Mouse (Mus musculus): Measurements from ENCODE around the gene Cd79b. TPM values are rescaled to one million over a fixed set of nuclear protein-coding genes. Genes with fewer than 3 reads are reported as not detected.
"Not testable (repeated sequence)": the region's sequence is repeated elsewhere in the genome, so short reads cannot be mapped to it uniquely, and the experiment has no call there.

Gene Cd79b
- polyA plus RNA-seq (2015; fragmentation: Nextera tagmentation; extraction: Ambion mirVana), result 1.6 and 2.9 TPM in 2 replicates

DNA sequence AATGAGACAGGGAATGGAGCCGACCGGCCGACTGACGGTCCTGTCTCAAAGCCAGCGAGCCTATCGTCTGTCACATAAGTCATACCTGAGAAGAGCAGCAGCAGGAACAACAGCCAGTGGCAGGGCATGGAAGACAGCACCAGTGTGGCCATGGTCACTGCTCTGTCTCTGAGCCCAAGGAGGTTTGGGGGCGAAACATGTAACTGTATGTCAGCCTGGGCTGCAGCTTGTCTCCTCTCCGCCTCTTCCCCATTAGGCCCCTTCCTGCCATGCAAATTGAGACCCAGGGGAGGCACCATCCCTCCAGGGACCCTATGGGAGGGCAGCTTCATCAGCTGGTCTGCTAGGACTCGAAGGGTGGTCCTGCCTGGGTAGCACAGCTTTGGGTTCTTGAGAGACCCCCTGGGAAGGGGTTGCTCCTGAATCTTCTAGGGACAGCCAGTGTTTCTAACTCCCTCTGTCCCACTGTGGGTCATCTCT lies at the start of gene Cd79b:
Cd79b (minus strand) TSS at position 430 of the 480 bp plus-strand sequence.
- Histone ChIP-seq H3K4me2 (replicated peaks) (peak within 1 kb of the TSS; percentile 25), H3K9ac (no peak within 1 kb of the TSS), H3K4me1 (peaks cover 54% of the 10 kb centered on the region), H3K36me3 (no peaks in the 10 kb centered on the region), H3K4me3 (no peak within 1 kb of the TSS), H3K27me3 (no peaks in the 10 kb centered on the region), H3K27ac (peak within 1 kb of the TSS; percentile 55; the same call in 1 of the 2 replicates), H3K9me3 (no peaks in the 10 kb centered on the region)
- no peak for ATAC-seq (ENCODE audit: low FRiP score, low read depth)
- 27% methylated on average over 9 of the region's 9 CpGs for WGBS

DNA sequence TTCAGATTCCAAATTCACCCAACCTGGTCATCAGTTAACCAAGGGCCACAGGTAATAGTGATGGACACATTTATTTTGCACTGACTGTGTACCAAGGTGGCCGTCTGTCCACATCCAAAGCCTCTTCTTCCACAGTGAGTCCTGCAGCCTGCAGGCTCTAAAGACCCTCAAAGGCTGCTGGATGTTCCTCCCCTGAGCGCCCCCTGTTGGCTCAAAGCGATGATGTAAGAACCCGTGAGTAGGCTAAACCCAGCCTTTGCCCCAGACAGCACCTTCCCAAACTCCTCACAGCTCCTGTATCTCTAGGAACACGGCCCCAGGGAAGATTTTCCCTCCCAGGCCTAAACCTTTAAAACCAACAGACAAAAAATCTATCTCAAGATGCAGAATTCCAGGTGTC lies 44.8 kb upstream of the Cd79b start:
- Histone ChIP-seq H3K27ac (no peak overlapping the region), H3K36me3 (no peaks in the 10 kb centered on the region), H3K27me3 (no peaks in the 10 kb centered on the region), H3K9ac (no peak overlapping the region), H3K4me3 (no peak overlapping the region), H3K9me3 (no peaks in the 10 kb centered on the region), H3K4me1 (no peaks in the 10 kb centered on the region), H3K4me2 (replicated peaks) (no peak overlapping the region)
- no peak for ATAC-seq (ENCODE audit: low FRiP score, low read depth)
- WGBS, result 16% methylated on average over 5 of the region's 5 CpGs

DNA sequence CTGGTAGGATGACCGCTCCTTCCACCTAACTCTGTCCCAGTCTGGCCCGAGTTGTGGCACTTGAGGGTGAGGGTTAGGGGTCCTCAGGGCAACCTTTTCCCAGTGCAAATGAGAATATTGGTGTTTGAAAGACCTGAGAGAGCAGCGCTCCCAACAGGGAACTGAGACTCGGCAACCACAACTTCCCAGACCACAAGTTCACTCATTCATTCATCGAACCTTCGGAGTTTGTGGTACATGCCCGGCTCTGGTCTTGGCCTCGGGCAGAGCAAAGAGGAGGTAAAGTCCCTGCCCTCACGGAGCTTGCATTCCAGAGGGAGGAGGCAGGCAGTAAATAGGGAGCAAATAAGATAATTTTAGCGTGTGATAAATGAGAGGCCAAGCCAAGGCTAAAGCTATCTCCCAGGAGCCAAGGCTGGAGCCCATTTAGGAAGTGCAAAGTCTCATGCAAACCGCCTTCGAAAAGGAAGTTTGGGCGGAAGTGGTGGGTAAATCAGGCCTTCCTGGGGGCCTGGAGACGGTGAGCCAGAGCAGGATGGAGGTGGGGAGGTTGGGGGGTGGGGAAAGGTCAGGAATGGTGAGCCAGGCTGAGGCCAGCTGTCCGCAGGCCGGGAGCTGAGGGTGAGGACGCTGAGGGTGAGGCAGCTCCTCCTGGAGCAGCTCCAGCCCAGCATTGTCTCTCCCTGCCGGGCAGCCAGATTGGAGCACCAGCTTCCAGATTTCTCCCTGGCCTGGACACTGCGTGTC lies 41.0 kb upstream of the Cd79b start:
- no peaks in the 10 kb centered on the region for H3K36me3 ChIP-seq
- no peak overlapping the region for H3K27ac ChIP-seq
- no peaks in the 10 kb centered on the region for H3K27me3 ChIP-seq
- no peak overlapping the region for H3K4me3 ChIP-seq
- H3K4me1 ChIP-seq, result peaks cover 6% of the 10 kb centered on the region; the same call in 1 of the 2 replicates
- H3K4me2 ChIP-seq (replicated peaks), result no peak overlapping the region
- H3K9me3 ChIP-seq, result no peaks in the 10 kb centered on the region
- no peak overlapping the region for H3K9ac ChIP-seq
- WGBS, result 63% methylated on average over 19 of the region's 19 CpGs
- ATAC-seq (ENCODE audit: low FRiP score, low read depth), result no peak

DNA sequence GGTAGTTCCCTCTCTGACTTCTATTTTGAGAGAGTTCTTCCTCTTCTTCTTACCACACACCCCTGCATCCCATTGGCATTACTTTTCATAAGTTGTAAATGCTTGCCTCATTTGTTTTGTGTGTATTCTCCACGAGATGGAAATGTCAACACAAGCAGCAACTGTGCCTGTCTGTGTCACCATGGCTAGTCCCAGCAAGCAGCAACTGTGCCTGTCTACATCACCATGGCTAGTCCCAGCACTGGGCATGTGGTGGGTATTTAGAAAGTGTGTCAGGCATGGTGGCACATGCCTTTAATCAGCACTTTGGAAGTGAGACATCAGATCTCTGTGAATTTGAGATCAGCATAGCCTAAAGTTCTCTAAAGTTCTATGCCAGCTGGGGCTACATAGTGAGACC lies 39.6 kb upstream of the Cd79b start:
- WGBS, result 67% methylated on average over 1 of the region's 1 CpGs
- no peak for ATAC-seq (ENCODE audit: low FRiP score, low read depth)
- Histone ChIP-seq H3K4me2 (replicated peaks) (no peak overlapping the region), H3K27ac (no peak overlapping the region), H3K4me3 (no peak overlapping the region), H3K9ac (no peak overlapping the region), H3K36me3 (no peaks in the 10 kb centered on the region), H3K4me1 (peaks cover 6% of the 10 kb centered on the region; the same call in 1 of the 2 replicates), H3K27me3 (no peaks in the 10 kb centered on the region), H3K9me3 (no peaks in the 10 kb centered on the region)

DNA sequence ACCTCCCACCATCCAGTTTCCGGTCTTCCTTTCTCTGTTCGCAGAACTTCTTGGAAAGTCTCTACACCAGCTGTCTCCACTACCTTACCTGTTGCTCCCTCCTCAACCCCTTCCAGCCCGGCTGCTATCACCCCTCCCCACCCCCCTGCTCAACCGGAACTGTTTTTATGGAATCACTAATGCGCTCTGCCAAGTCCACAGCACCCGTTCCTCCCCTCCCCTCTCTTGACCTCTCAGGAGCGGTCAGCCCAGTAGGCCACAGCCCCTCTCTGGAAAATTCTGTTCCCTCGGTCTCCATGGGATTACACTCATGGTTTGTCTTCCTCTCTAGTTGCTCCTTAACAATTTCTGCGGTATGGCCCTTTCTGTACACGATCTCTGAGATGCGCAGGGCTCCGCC lies 38.6 kb upstream of the Cd79b start, which contains the start of gene Scn4a:
Scn4a (minus strand) TSS at position 101 of the 400 bp plus-strand sequence.
- H3K4me3 ChIP-seq, result no peak within 1 kb of the TSS
- no peak for ATAC-seq (ENCODE audit: low FRiP score, low read depth)
- 86% methylated on average over 12 of the region's 12 CpGs for WGBS

DNA sequence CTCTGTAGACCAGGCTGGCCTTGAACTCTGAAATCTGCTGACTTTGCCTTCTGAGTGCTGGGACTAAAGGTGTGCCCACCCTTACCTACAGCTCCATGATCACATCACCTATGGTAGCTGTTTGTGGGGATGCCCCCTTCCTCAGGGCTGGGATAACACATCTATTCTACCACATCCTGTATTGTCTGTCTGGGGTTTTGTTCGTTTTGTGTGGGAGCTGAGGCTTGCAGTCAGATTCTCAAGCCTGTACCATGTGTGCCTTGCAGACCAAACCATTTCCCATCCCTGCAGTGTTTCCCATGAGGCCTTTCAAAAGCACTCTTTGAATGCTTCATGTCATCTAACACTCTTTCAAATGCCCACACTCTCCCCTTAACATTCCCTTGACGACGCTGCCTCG lies 37.4 kb upstream of the Cd79b start:
- no peak overlapping the region for H3K4me3 ChIP-seq
- no peak for ATAC-seq (ENCODE audit: low FRiP score, low read depth)
- no peak overlapping the region for H3K4me2 ChIP-seq (replicated peaks)
- H3K9ac ChIP-seq, result no peak overlapping the region
- H3K27ac ChIP-seq, result no peak overlapping the region
- H3K36me3 ChIP-seq, result no peaks in the 10 kb centered on the region
- H3K27me3 ChIP-seq, result no peaks in the 10 kb centered on the region
- no peaks in the 10 kb centered on the region for H3K9me3 ChIP-seq
- 64% methylated on average over 4 of the region's 4 CpGs for WGBS
- H3K4me1 ChIP-seq, result peaks cover 6% of the 10 kb centered on the region; the same call in 1 of the 2 replicates

More for the DNA sequence above, 38.6 kb upstream of the Cd79b start, which contains the start of gene Scn4a:
- Histone ChIP-seq H3K4me1 (peaks cover 6% of the 10 kb centered on the region; the same call in 1 of the 2 replicates), H3K36me3 (no peaks in the 10 kb centered on the region), H3K4me2 (replicated peaks) (no peak within 1 kb of the TSS), H3K9ac (no peak within 1 kb of the TSS), H3K27ac (no peak within 1 kb of the TSS), H3K9me3 (no peaks in the 10 kb centered on the region), H3K27me3 (no peaks in the 10 kb centered on the region)

DNA sequence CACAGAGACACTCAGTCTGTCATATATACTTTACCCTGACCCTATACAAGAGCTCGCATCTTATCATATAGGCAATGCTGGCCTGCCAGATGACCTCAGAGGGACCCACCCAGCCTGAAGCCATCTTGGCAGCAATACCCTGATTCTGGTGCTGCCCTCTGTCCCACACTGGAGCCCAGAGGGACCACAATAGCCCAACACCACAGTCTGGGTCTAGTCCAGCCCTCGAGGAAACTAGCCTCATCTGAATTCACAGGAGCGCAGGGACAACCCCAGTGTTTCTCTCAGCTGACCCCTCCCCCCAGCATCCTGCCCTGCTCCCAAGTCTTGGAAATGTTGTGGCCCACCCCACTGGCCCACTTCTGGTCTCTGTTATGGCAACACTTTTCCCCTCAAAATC lies 36.7 kb upstream of the Cd79b start:
- Histone ChIP-seq H3K27ac (no peak overlapping the region), H3K9ac (no peak overlapping the region), H3K9me3 (no peaks in the 10 kb centered on the region), H3K36me3 (no peaks in the 10 kb centered on the region), H3K27me3 (no peaks in the 10 kb centered on the region), H3K4me3 (no peak overlapping the region), H3K4me2 (replicated peaks) (no peak overlapping the region), H3K4me1 (peaks cover 6% of the 10 kb centered on the region; the same call in 1 of the 2 replicates)
- 63% methylated on average over 3 of the region's 3 CpGs for WGBS
- no peak for ATAC-seq (ENCODE audit: low FRiP score, low read depth)

DNA sequence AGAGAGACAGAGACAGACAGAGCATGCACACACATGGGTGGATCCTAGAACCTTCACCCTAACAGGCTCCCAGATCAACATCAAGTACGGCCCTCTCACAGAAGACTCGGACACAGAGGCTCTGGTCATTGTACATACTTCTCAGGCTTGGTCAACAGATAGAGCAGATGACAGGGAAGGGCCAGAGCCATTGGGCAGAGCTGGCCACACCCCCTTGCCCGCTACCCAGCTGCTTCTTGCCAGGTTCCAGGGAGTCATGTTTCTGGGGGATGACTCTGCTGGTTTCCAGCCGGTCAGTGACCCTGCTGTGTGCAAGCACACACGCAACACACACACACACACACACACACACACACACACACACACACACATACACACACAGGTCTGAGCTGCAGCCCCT lies 36.3 kb upstream of the Cd79b start:
- H3K27ac ChIP-seq, result no peak overlapping the region
- no peak overlapping the region for H3K4me2 ChIP-seq (replicated peaks)
- WGBS, result 43% methylated on average over 5 of the region's 5 CpGs
- H3K9me3 ChIP-seq, result no peaks in the 10 kb centered on the region
- no peaks in the 10 kb centered on the region for H3K36me3 ChIP-seq
- peaks cover 6% of the 10 kb centered on the region; the same call in 1 of the 2 replicates for H3K4me1 ChIP-seq
- no peak overlapping the region for H3K9ac ChIP-seq
- no peak overlapping the region for H3K4me3 ChIP-seq
- H3K27me3 ChIP-seq, result no peaks in the 10 kb centered on the region
- ATAC-seq (ENCODE audit: low FRiP score, low read depth), result no peak

DNA sequence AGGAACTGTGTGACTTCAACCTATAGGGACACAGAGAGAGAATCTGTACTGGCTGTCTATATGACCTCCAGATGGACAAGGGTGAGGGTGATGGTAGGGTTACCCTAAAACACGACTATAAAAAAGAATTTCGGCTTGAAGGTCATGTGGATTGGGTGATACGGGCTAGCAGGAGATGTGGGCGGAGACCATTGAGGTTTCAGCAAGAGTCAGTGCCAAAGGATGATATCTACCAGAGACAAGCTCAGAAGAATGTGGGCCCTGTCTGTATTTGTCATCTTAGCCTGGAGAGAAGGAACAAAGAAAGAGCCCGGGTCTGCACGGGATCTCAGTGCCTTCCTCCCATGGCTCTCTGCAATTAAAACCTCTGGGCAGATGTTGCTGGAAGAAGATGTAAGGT lies 35.2 kb upstream of the Cd79b start:
- Histone ChIP-seq H3K27ac (no peak overlapping the region), H3K36me3 (no peaks in the 10 kb centered on the region), H3K27me3 (no peaks in the 10 kb centered on the region), H3K4me3 (no peak overlapping the region), H3K9ac (no peak overlapping the region), H3K4me2 (replicated peaks) (no peak overlapping the region), H3K9me3 (no peaks in the 10 kb centered on the region), H3K4me1 (peaks cover 9% of the 10 kb centered on the region; the same call in 1 of the 2 replicates)
- whole genome bisulfite sequencing, result 84% methylated on average over 6 of the region's 6 CpGs
- ATAC-seq (ENCODE audit: low FRiP score, low read depth), result no peak

DNA sequence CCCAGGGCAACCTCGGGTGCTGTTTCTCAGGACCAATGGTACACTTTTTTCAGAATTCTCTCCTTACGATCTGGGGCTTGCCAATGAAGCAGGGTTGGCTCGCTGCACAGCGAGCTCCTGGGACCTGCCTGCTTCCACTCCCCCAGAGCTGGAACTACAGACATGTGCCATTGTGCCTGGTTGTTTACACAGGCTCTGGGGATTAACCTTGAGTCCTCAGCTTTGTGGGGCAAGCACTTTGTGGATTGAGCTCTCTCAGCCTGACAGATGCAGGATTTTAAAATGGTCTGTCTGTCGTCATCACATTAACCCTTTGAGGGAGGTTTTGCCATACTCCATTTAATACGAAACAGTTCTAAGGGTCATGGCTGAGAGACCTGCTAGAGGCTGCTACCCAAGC lies 30.3 kb upstream of the Cd79b start:
- no peak for ATAC-seq (ENCODE audit: low FRiP score, low read depth)
- no peak overlapping the region for H3K9ac ChIP-seq
- 53% methylated on average over 6 of the region's 6 CpGs for WGBS

DNA sequence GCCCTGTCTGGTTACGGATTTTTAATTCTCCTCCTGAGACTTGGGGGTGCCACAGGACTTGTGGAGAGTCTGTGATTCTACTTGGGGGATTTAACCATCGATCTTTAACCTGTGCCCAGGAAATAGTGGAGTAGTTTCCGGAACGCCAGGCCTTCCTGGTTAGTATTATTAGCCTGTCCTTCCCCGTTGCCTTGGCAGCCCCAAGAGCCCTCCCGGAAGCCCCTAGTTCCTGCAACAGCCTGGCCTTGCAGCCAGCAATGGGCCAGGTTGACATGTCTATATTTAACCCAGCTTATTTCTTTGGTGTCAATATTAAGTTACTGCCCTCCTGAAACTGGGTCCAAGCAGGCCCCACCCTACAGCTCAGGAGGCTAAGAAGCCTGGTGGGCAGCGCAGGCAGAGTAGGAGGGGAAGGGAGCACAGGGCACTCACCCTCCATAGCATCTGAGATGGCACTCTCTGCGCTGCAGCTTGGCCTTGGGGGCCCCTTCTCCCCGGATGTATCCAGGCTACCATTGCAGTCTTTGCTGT lies 26.5 kb upstream of the Cd79b start:
- Histone ChIP-seq H3K36me3 (no peaks in the 10 kb centered on the region), H3K9me3 (no peaks in the 10 kb centered on the region), H3K4me1 (peaks cover 10% of the 10 kb centered on the region; the same call in 1 of the 2 replicates), H3K27ac (no peak overlapping the region), H3K4me3 (no peak overlapping the region), H3K27me3 (no peaks in the 10 kb centered on the region), H3K4me2 (replicated peaks) (no peak overlapping the region), H3K9ac (no peak overlapping the region)
- ATAC-seq (ENCODE audit: low FRiP score, low read depth), result no peak
- 77% methylated on average over 9 of the region's 9 CpGs for WGBS

More for the DNA sequence above, 30.3 kb upstream of the Cd79b start:
- Histone ChIP-seq H3K9me3 (no peaks in the 10 kb centered on the region), H3K4me3 (no peak overlapping the region), H3K4me1 (peaks cover 10% of the 10 kb centered on the region; the same call in 1 of the 2 replicates), H3K4me2 (replicated peaks) (no peak overlapping the region), H3K27me3 (no peaks in the 10 kb centered on the region), H3K27ac (no peak overlapping the region), H3K36me3 (no peaks in the 10 kb centered on the region)

DNA sequence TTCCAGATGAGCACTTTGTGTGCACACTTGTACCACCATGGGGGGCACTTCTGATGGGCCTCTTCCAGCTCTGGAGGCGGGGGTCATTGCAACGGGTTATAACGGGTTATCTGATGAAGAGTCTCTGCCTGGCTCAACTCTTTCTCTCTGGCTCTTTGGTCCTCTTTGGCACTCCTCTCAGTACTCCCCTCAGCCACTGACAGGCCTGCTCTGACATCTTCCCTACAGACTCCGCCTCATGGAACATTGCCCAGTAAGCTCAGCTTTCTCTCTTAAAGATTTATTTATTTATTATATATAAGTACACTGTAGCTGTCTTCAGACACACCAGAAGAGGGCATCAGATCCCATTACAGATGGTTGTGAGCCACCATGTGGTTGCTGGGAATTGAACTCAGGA lies 24.8 kb upstream of the Cd79b start:
- H3K4me3 ChIP-seq; ATAC-seq (ENCODE audit: low FRiP score, low read depth); H3K27ac ChIP-seq; H3K27me3 ChIP-seq; H3K9ac ChIP-seq; H3K9me3 ChIP-seq; H3K4me1 ChIP-seq; H3K36me3 ChIP-seq; H3K4me2 ChIP-seq (replicated peaks): not testable (repeated sequence)
- WGBS, result 85% methylated on average over 4 of the region's 4 CpGs
